Mouse (Mus musculus) heart, postnatal 0 days (tissue): ENCODE measurements around the gene Brk1.

Source experiments
- CTCF ChIP-seq: IDR thresholded peaks from 2 replicates; pipeline ENCODE4 v1.5.1; 2016; ENCODE audit warnings: antibody characterized with exemption, control low read depth, low read depth
- EP300 ChIP-seq: IDR thresholded peaks from 2 replicates; pipeline ENCODE4 v1.6.1; 2016; ENCODE audit warnings: antibody characterized with exemption, low read depth

DNA sequence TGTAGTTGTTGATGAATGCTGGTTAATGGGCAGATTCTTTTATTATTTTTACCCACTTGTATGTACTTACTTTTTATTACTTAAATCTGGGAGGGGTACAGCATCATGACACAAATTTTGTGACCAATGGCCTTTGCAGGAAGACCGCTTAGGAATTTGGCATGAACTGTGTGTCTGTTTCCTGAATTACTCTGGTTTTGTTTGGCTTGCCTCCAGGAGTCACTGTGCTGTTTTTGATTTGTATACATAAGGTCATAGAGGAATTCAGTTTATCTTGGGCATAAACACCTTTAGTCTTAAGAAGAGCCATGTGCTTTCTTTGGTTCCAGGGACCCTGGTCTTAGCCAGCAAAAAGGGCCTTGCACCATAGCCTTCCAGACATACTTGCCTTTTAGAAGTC lies 40.0 kb upstream of the Brk1 start:
- TF ChIP-seq EP300 (no peak), CTCF (no peak)
